Mouse (Mus musculus): ENCODE results near the gene Zmym4.

DNA sequence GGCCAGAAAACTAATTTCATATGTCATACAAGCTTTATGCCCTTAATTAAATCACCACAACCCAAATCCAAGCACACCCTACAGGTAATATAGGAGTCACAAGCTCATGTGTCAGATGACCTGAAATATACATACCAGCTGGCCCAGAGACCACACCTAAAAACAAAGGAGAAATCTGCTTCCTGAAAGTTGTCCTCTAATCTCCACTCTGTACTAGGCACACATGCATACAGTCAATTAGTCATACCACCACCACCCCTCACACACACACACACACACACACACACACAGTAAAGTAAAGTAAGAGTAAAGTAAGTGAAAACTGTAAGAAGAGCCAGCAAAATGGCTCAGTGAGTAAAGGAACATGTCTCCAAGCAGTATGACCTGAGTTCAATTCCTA, 9.3 kb downstream of the Zmym4 start:
- TF ChIP-seq MAFK (IDR thresholded peaks at IDR 0.05; ENCODE audit: insufficient replicate concordance, low read length) (no peak), CTCF (conservative IDR thresholded peaks at IDR 0.05 in 1 of 2, IDR thresholded peaks at IDR 0.05 in 1 of 2; ENCODE audit: low read depth in 2 of 2, low read length in 2 of 2) (no peak), EP300 (IDR thresholded peaks at IDR 0.05; ENCODE audit: low read length) (no peak), POLR2A (IDR thresholded peaks at IDR 0.05; ENCODE audit: low read depth, low read length) (no peak), SIN3A (IDR thresholded peaks at IDR 0.05; ENCODE audit: low read length) (no peak), BHLHE40 (IDR thresholded peaks at IDR 0.05; ENCODE audit: low read depth, low read length) (no peak)

All from CH12.LX (cell line).